Mouse (Mus musculus) cerebellum, adult (tissue): ENCODE results near the gene Hmga1b.
A peak's percentile ranks its signal among the peaks of the same experiment; 100 is the strongest.
"Not testable (repeated sequence)": the region's sequence is repeated elsewhere in the genome, so short reads cannot be mapped to it uniquely, and the experiment has no call there.

Experiments
- ATAC-seq: cut with Nextera tagmentation; 2 replicates; pipeline ENCODE4 v1.9.2; 2017; ENCODE audit warnings: mild to moderate bottlenecking, moderate library complexity, mixed read lengths; ENCODE audit not compliant: insufficient number of reproducible peaks, low FRiP score, low TSS enrichment

The Hmga1b gene

GRCm38 (mm10) chr11:120781361-120781760 lies 18.8 kb downstream of the Hmga1b start:
- ATAC-seq, result not testable (repeated sequence)

- ATAC-seq, result peak; percentile 5; the same call in 1 of the 2 replicates
These were observed 21.0 kb downstream of the Hmga1b start for GRCm38 (mm10) chr11:120783426-120784063.

GRCm38 (mm10) chr11:120784064-120784791 lies 21.6 kb downstream of the Hmga1b start, which contains the start of the genes Rfng and Gps1:
Gene Rfng (minus strand): TSS chr11:120784207.
Gene Gps1 (plus strand): TSS chr11:120784272.
- peak; percentile 67; the same call in 1 of the 2 replicates for ATAC-seq

GRCm38 (mm10) chr11:120785145-120785544 lies 22.6 kb downstream of the Hmga1b start:
- ATAC-seq, result no peak

- not testable (repeated sequence) for ATAC-seq
These were observed 25.9 kb downstream of the Hmga1b start for GRCm38 (mm10) chr11:120788460-120788859.

- no peak for ATAC-seq
These were observed 26.8 kb downstream of the Hmga1b start for GRCm38 (mm10) chr11:120789355-120789754.

- no peak for ATAC-seq
These were observed 27.2 kb downstream of the Hmga1b start for GRCm38 (mm10) chr11:120789810-120790209.

- ATAC-seq, result no peak
These were observed 30.1 kb downstream of the Hmga1b start for GRCm38 (mm10) chr11:120792652-120793051.

- ATAC-seq, result peak; percentile 70; the same call in 1 of the 2 replicates
These were observed 33.4 kb downstream of the Hmga1b start, which contains the start of gene Dus1l for GRCm38 (mm10) chr11:120795756-120796613. Gene Dus1l (minus strand): TSS chr11:120796403.

- no peak for ATAC-seq
These were observed 34.0 kb downstream of the Hmga1b start for GRCm38 (mm10) chr11:120796614-120796946.

- no peak for ATAC-seq
These were observed 35.6 kb downstream of the Hmga1b start for GRCm38 (mm10) chr11:120798244-120798643.

GRCm38 (mm10) chr11:120799316-120799890 lies 36.8 kb downstream of the Hmga1b start:
- no peak for ATAC-seq

- ATAC-seq, result peak; percentile 73; the same call in 1 of the 2 replicates
These were observed 37.7 kb downstream of the Hmga1b start for GRCm38 (mm10) chr11:120800061-120800904.

GRCm38 (mm10) chr11:120804274-120804673 lies 41.7 kb downstream of the Hmga1b start:
- no peak for ATAC-seq

GRCm38 (mm10) chr11:120804769-120805168 lies 42.2 kb downstream of the Hmga1b start:
- ATAC-seq, result no peak

GRCm38 (mm10) chr11:120805375-120806298 lies 43.0 kb downstream of the Hmga1b start:
- ATAC-seq, result no peak

GRCm38 (mm10) chr11:120808010-120808409 lies 45.4 kb downstream of the Hmga1b start:
- ATAC-seq, result no peak

- ATAC-seq, result no peak
These were observed 49.5 kb downstream of the Hmga1b start for GRCm38 (mm10) chr11:120812068-120812467.
